Mouse (Mus musculus) cortical plate, adult 2 months (tissue): ENCODE data around the gene Nrxn1.

Experiments used
- CTCF ChIP-seq: fragments of 200-500 bp; IDR thresholded peaks from 2 replicates; pipeline ENCODE4 v1.5.1; 2011; ENCODE audit warnings: mild to moderate bottlenecking, control low read depth, low read length; ENCODE audit not compliant: insufficient read depth; ENCODE audit errors: extremely low read depth
- POLR2A ChIP-seq: fragments of 200-500 bp; IDR thresholded peaks from 2 replicates; pipeline ENCODE4 v1.6.1; 2011; ENCODE audit warnings: mild to moderate bottlenecking, low read length, control low read depth; ENCODE audit not compliant: insufficient read depth; ENCODE audit errors: extremely low read depth

GRCm38 (mm10) chr17:90060168-90060567 lies 1032.7 kb downstream of the Nrxn1 start:
- no peak for TF ChIP-seq CTCF
- no peak for TF ChIP-seq POLR2A
